Mouse (Mus musculus): ENCODE data around the gene Grid1. TPM values are rescaled to one million over a fixed set of nuclear protein-coding genes. Genes with fewer than 3 reads are reported as not detected.

Gene Grid1
- polyA plus RNA-seq, 1 experiment = 22.3 TPM

DNA sequence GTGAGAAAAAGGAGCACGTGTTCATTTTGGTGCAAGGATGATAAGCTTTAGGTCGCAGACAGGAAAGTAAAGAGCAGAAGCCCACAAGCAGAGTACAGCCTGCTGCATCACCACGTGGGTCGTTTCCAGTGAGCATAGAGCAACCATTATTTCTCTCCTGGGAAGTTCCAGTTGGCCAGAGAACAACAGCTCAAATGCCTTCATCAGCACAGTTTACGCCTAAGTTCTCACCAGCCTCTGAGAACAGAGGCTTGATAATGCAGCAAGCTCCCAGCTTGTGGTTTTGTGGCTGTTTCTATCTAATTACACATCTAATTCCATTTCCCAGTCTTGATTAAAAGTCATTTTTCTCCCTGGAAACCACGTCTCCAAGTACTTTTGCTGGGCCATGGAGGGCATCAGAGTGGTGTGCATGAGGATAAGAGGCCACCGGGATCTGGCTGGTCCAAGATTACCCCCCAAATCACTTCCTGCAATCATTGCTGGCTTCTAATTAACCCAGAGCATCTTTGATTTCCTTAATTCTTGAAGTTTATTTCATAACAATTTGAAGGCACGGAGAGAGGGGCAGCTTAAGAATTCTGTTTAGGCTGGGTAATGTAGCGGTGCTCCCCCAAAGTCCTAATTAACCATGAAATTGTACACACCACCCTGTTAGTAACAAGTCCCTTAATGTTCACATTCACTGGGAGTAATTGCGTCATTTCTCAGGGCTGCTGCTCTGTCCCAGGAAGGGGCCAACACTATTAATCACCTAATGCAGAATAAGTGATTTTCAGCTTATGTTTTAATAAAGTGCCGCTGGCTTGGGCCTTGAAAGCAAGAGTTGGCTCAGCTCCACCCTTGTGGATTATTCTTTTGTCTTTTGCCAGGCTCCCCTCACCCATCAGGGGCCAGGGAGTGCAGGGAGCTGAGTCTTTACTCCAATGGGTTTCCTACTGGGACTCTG lies 292.7 kb downstream of the Grid1 start:
- Histone ChIP-seq H3K27ac (ENCODE audit: insufficient read depth, low read length) (no peak overlapping the region), H3K4me1 (ENCODE audit: control insufficient read depth, insufficient read depth, low read length) (no peaks in the 10 kb centered on the region), H3K4me3 (ENCODE audit: insufficient read depth, low read length) (no peak overlapping the region)
- TF ChIP-seq POLR2A (IDR thresholded peaks at IDR 0.05; ENCODE audit: extremely low read depth, insufficient read depth, low read length) (no peak), CTCF (IDR thresholded peaks at IDR 0.05; ENCODE audit: extremely low read depth, insufficient read depth, low read length) (no peak)

GRCm38 (mm10) chr14:35113276-35113645 lies 293.4 kb downstream of the Grid1 start:
- Histone ChIP-seq H3K27ac (ENCODE audit: insufficient read depth, low read length) (no peak overlapping the region), H3K4me1 (ENCODE audit: control insufficient read depth, insufficient read depth, low read length) (no peaks in the 10 kb centered on the region), H3K4me3 (ENCODE audit: insufficient read depth, low read length) (no peak overlapping the region)
- no peak for TF ChIP-seq POLR2A (IDR thresholded peaks at IDR 0.05; ENCODE audit: extremely low read depth, insufficient read depth, low read length)

GRCm38 (mm10) chr14:35115913-35116312 lies 296.0 kb downstream of the Grid1 start:
- Histone ChIP-seq H3K4me1 (ENCODE audit: control insufficient read depth, insufficient read depth, low read length) (no peaks in the 10 kb centered on the region), H3K27ac (ENCODE audit: insufficient read depth, low read length) (no peak overlapping the region), H3K4me3 (ENCODE audit: insufficient read depth, low read length) (no peak overlapping the region)
- TF ChIP-seq POLR2A (IDR thresholded peaks at IDR 0.05; ENCODE audit: extremely low read depth, insufficient read depth, low read length) (no peak), CTCF (IDR thresholded peaks at IDR 0.05; ENCODE audit: extremely low read depth, insufficient read depth, low read length) (no peak)

- Histone ChIP-seq H3K4me1 (ENCODE audit: control insufficient read depth, insufficient read depth, low read length) (peaks cover 8% of the 10 kb centered on the region), H3K27ac (ENCODE audit: insufficient read depth, low read length) (no peak overlapping the region), H3K4me3 (ENCODE audit: insufficient read depth, low read length) (no peak overlapping the region)
- TF ChIP-seq CTCF (IDR thresholded peaks at IDR 0.05; ENCODE audit: extremely low read depth, insufficient read depth, low read length) (no peak), POLR2A (IDR thresholded peaks at IDR 0.05; ENCODE audit: extremely low read depth, insufficient read depth, low read length) (no peak)
Measured at GRCm38 (mm10) chr14:35120089-35120488, 300.2 kb downstream of the Grid1 start.

- Histone ChIP-seq H3K4me1 (ENCODE audit: control insufficient read depth, insufficient read depth, low read length) (peaks cover 8% of the 10 kb centered on the region), H3K27ac (ENCODE audit: insufficient read depth, low read length) (no peak overlapping the region), H3K4me3 (ENCODE audit: insufficient read depth, low read length) (no peak overlapping the region)
- no peak for TF ChIP-seq CTCF (IDR thresholded peaks at IDR 0.05; ENCODE audit: extremely low read depth, insufficient read depth, low read length)
- TF ChIP-seq POLR2A (IDR thresholded peaks at IDR 0.05; ENCODE audit: extremely low read depth, insufficient read depth, low read length) = no peak
Measured at GRCm38 (mm10) chr14:35120905-35121304, 301.0 kb downstream of the Grid1 start.

DNA sequence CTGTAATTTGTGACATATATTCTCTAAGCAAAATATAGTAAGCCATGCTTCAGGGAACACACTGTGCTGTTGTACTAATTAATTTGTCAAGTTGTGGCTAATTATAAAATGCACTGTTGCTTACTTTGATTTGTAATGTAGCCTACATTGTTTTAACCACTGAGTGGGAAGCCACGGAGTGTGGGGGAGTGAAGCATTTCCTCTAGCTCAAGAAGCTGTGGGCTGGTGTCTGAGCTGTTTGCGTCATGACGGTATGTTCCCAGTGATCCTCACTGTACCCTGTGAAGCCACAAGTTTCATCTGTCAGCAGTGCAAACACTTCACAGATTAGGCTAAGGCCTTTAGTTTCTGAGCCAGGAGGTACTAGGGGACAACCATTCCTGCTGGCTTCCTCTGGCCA lies 302.2 kb downstream of the Grid1 start:
- Histone ChIP-seq H3K4me3 (ENCODE audit: insufficient read depth, low read length) (no peak overlapping the region), H3K4me1 (ENCODE audit: control insufficient read depth, insufficient read depth, low read length) (peaks cover 8% of the 10 kb centered on the region), H3K27ac (ENCODE audit: insufficient read depth, low read length) (no peak overlapping the region)
- TF ChIP-seq POLR2A (IDR thresholded peaks at IDR 0.05; ENCODE audit: extremely low read depth, insufficient read depth, low read length) = no peak
- TF ChIP-seq CTCF (IDR thresholded peaks at IDR 0.05; ENCODE audit: extremely low read depth, insufficient read depth, low read length) = no peak

DNA sequence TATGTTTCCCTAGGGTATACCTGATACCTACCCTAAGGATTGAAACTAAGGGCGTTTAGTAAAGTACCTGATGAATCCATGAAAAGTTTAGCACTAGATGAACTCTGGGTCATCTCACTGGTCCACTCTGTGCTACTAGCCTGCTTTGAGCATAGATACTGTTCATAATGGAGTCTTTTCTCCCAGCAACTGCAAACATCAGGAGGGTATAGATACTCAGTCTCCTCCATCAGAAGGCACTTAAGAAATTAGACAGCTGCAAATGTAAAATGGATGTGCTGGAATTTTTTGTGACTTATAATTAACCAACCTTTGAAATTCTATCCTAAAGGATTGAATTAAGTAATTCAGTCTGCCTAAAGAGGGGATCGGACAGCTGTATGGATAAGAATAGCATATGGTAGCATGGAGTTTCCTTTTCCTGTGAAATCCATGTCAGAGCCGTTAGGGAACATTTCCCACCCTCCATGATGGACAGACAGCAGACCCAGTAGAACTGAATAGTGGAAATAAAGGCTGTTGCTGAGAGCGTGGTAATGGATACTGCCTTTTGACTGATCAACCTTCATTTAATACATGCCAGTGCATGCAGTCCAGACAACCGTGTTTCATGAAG lies 303.5 kb downstream of the Grid1 start:
- H3K4me1 ChIP-seq (ENCODE audit: control insufficient read depth, insufficient read depth, low read length) = peaks cover 8% of the 10 kb centered on the region
- TF ChIP-seq CTCF (IDR thresholded peaks at IDR 0.05; ENCODE audit: extremely low read depth, insufficient read depth, low read length) (no peak), POLR2A (IDR thresholded peaks at IDR 0.05; ENCODE audit: extremely low read depth, insufficient read depth, low read length) (no peak)
- no peak overlapping the region for H3K4me3 ChIP-seq (ENCODE audit: insufficient read depth, low read length)
- no peak overlapping the region for H3K27ac ChIP-seq (ENCODE audit: insufficient read depth, low read length)

GRCm38 (mm10) chr14:35127616-35128015 lies 307.7 kb downstream of the Grid1 start:
- H3K4me1 ChIP-seq (ENCODE audit: control insufficient read depth, insufficient read depth, low read length) = peaks cover 4% of the 10 kb centered on the region
- no peak for TF ChIP-seq POLR2A (IDR thresholded peaks at IDR 0.05; ENCODE audit: extremely low read depth, insufficient read depth, low read length)
- no peak for TF ChIP-seq CTCF (IDR thresholded peaks at IDR 0.05; ENCODE audit: extremely low read depth, insufficient read depth, low read length)
- no peak overlapping the region for H3K4me3 ChIP-seq (ENCODE audit: insufficient read depth, low read length)
- H3K27ac ChIP-seq (ENCODE audit: insufficient read depth, low read length) = no peak overlapping the region

DNA sequence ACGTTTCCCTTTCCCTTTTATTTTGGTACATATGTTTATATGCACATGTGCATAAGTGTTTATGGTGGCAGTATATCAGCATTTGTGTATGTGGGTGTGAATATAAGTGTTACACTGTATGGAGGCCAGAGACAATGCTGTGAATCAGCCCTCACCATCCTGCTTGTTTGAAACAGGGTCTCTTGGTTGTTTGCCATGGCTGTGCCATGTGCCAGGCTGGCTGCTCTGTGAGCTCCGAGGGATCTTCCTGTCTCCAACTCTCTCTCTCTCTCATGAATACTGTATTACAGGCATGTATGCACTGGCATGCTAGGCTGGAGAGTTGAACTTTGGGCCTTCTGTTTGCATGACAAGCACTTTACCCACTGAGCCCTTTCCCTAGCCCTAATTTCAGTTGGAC lies 315.1 kb downstream of the Grid1 start:
- Histone ChIP-seq H3K27ac (ENCODE audit: insufficient read depth, low read length) (no peak overlapping the region), H3K4me3 (ENCODE audit: insufficient read depth, low read length) (no peak overlapping the region), H3K4me1 (ENCODE audit: control insufficient read depth, insufficient read depth, low read length) (no peaks in the 10 kb centered on the region; the same call in 1 of the 2 replicates)
- TF ChIP-seq POLR2A (IDR thresholded peaks at IDR 0.05; ENCODE audit: extremely low read depth, insufficient read depth, low read length) (no peak), CTCF (IDR thresholded peaks at IDR 0.05; ENCODE audit: extremely low read depth, insufficient read depth, low read length) (no peak)

GRCm38 (mm10) chr14:35138069-35138468 lies 318.2 kb downstream of the Grid1 start:
- no peak overlapping the region for H3K4me3 ChIP-seq (ENCODE audit: insufficient read depth, low read length)
- H3K4me1 ChIP-seq (ENCODE audit: control insufficient read depth, insufficient read depth, low read length) = no peaks in the 10 kb centered on the region; the same call in 1 of the 2 replicates
- TF ChIP-seq CTCF (IDR thresholded peaks at IDR 0.05; ENCODE audit: extremely low read depth, insufficient read depth, low read length) (no peak), POLR2A (IDR thresholded peaks at IDR 0.05; ENCODE audit: extremely low read depth, insufficient read depth, low read length) (no peak)
- no peak overlapping the region for H3K27ac ChIP-seq (ENCODE audit: insufficient read depth, low read length)

Measured in cortical plate, adult 2 months (tissue).